Mouse (Mus musculus) retina, embryonic 14.5 days (tissue): ENCODE measurements around the gene Fbxw7.

Source experiments
- DNase-seq: peaks from one replicate; pipeline ENCODE4 v3.0.0-alpha.2; 2015; ENCODE audit warnings: low spot score

Fbxw7 gene

GRCm38 (mm10) chr3:84952135-84952534 is 137.1 kb downstream of the Fbxw7 start:
- peak; percentile 86 for DNase-seq

- no peak for DNase-seq
Observed at GRCm38 (mm10) chr3:84952585-84953187, 137.6 kb downstream of the Fbxw7 start.

- no peak for DNase-seq
Observed at GRCm38 (mm10) chr3:84955011-84955775, 140.1 kb downstream of the Fbxw7 start.

GRCm38 (mm10) chr3:84955857-84956256 is 140.8 kb downstream of the Fbxw7 start:
- peak; percentile 50 for DNase-seq

GRCm38 (mm10) chr3:84965156-84965555 is 150.1 kb downstream of the Fbxw7 start:
- no peak for DNase-seq

GRCm38 (mm10) chr3:84967364-84967763 is 152.3 kb downstream of the Fbxw7 start:
- no peak for DNase-seq

GRCm38 (mm10) chr3:84971561-84971960 is 156.5 kb downstream of the Fbxw7 start:
- DNase-seq = no peak

- DNase-seq = no peak
Observed at GRCm38 (mm10) chr3:84972881-84973280, 157.8 kb downstream of the Fbxw7 start.

- DNase-seq = no peak
Observed at GRCm38 (mm10) chr3:84974193-84974592, 159.1 kb downstream of the Fbxw7 start.

GRCm38 (mm10) chr3:84978676-84979075 is 163.6 kb downstream of the Fbxw7 start:
- DNase-seq = no peak

- no peak for DNase-seq
Observed at GRCm38 (mm10) chr3:84980158-84980557, 165.1 kb downstream of the Fbxw7 start.

- no peak for DNase-seq
Observed at GRCm38 (mm10) chr3:84982688-84983087, 167.6 kb downstream of the Fbxw7 start.

- DNase-seq = no peak
Observed at GRCm38 (mm10) chr3:84985121-84985625, 170.1 kb downstream of the Fbxw7 start.

GRCm38 (mm10) chr3:84988880-84989279 is 173.8 kb downstream of the Fbxw7 start:
- DNase-seq = no peak

GRCm38 (mm10) chr3:85005257-85005656 is 190.2 kb downstream of the Fbxw7 start:
- DNase-seq = no peak

- no peak for DNase-seq
Observed at GRCm38 (mm10) chr3:85012889-85013288, 197.8 kb downstream of the Fbxw7 start.

GRCm38 (mm10) chr3:85015667-85016066 is 200.6 kb downstream of the Fbxw7 start:
- DNase-seq = no peak

GRCm38 (mm10) chr3:85020137-85020536 is 205.1 kb downstream of the Fbxw7 start:
- DNase-seq = no peak

- no peak for DNase-seq
Observed at GRCm38 (mm10) chr3:85021816-85022215, 206.7 kb downstream of the Fbxw7 start.

- DNase-seq = no peak
Observed at GRCm38 (mm10) chr3:85022800-85023199, 207.7 kb downstream of the Fbxw7 start.

- DNase-seq = no peak
Observed at GRCm38 (mm10) chr3:85024237-85024636, 209.2 kb downstream of the Fbxw7 start.

- DNase-seq = no peak
Observed at GRCm38 (mm10) chr3:85024817-85025705, 210.0 kb downstream of the Fbxw7 start.
